Mouse (Mus musculus) bone marrow macrophage, adult 2 months (primary cell): ENCODE results near the gene Cacna2d3.

Source experiments
- CTCF ChIP-seq: IDR thresholded peaks from 2 replicates; pipeline ENCODE4 v1.5.1; 2012; ENCODE audit warnings: low read depth, mild to moderate bottlenecking, low read length, moderate library complexity
- POLR2A ChIP-seq: IDR thresholded peaks from 2 replicates; pipeline ENCODE4 v1.6.1; 2012; ENCODE audit warnings: mild to moderate bottlenecking, low read depth, low read length, borderline replicate concordance

DNA sequence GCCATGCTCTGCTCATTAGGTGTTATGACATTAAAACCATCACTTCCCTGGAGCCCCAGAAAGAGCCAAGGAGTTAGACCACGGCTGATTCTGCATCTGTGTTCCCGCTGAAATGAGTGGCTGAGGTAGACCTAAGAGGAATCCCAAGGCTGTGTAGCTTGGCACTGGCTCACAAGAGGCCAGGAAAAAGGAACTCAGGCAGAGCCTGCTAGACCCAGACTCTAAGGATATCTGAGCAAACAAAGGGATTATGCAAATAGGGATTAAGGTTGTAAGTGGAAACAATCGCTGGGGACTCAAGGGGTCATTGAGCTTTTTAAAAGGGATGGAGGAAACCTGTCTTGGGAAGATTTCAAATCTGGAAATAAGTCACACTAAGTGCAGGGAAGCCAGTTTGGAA is 766.5 kb downstream of the Cacna2d3 start:
- TF ChIP-seq CTCF (no peak), POLR2A (no peak)
